Mouse (Mus musculus) testis, adult 2 months (tissue): ENCODE results near the gene Hcn2. TPM values are rescaled to one million over a fixed set of nuclear protein-coding genes. Genes with fewer than 3 reads are reported as not detected.

Experiments used
- H3K27ac ChIP-seq: fragments of 200-500 bp; 2 replicates; pipeline ENCODE4 v1.5.1; 2012; ENCODE audit warnings: low read depth, low read length; ENCODE audit not compliant: control insufficient read depth, insufficient read depth
- H3K27me3 ChIP-seq: fragments of 200-500 bp; 2 replicates; pipeline ENCODE4 v1.6.1; 2012; ENCODE audit warnings: mild to moderate bottlenecking, low read length, moderate library complexity; ENCODE audit not compliant: control insufficient read depth, insufficient read depth
- H3K36me3 ChIP-seq: fragments of 200-500 bp; 2 replicates; pipeline ENCODE4 v1.6.1; 2012; ENCODE audit warnings: mild to moderate bottlenecking, low read length; ENCODE audit not compliant: control insufficient read depth, insufficient read depth
- H3K4me1 ChIP-seq: fragments of 200-500 bp; 2 replicates; pipeline ENCODE4 v1.6.1; 2012; ENCODE audit warnings: low read length; ENCODE audit not compliant: control insufficient read depth, insufficient read depth
- H3K4me3 ChIP-seq: fragments of 200-500 bp; 2 replicates; pipeline ENCODE4 v1.5.1; 2012; ENCODE audit warnings: low read depth, mild to moderate bottlenecking, low read length, moderate library complexity, mixed read lengths; ENCODE audit not compliant: control insufficient read depth
- CTCF ChIP-seq: fragments of 200-500 bp; IDR thresholded peaks from 2 replicates; pipeline ENCODE4 v1.5.1; 2012; ENCODE audit warnings: low read depth, mild to moderate bottlenecking, inconsistent platforms, low read length, moderate library complexity; ENCODE audit not compliant: control insufficient read depth, insufficient read depth, insufficient replicate concordance
- POLR2A ChIP-seq: fragments of 200-500 bp; IDR thresholded peaks from 2 replicates; pipeline ENCODE4 v1.6.1; 2012; ENCODE audit warnings: low read depth, mild to moderate bottlenecking, inconsistent platforms, low read length, moderate library complexity; ENCODE audit not compliant: control insufficient read depth
- polyA plus RNA-seq: library from polyadenylated mRNA; depleted of rRNA; stranded (reverse); fragments of >200 nt; gene quantifications from 2 replicates; pipeline ENCODE4 v1.2.3, GENCODE M21; 2012

The Hcn2 gene
- polyA plus RNA-seq, 1 experiment: 0.69 TPM

GRCm38 (mm10) chr10:79688720-79689119 is 27.7 kb upstream of the Hcn2 start, which contains the start of gene Gzmm:
TSS of gene Gzmm (plus strand) at chr10:79689020.
- H3K36me3 ChIP-seq: no peaks in the 10 kb centered on the region; the same call in 1 of the 2 replicates
- no peak within 1 kb of the TSS for H3K4me3 ChIP-seq
- no peak within 1 kb of the TSS for H3K27ac ChIP-seq
- no peaks in the 10 kb centered on the region for H3K4me1 ChIP-seq
- TF ChIP-seq POLR2A (no peak), CTCF (no peak)
- H3K27me3 ChIP-seq: no peaks in the 10 kb centered on the region

GRCm38 (mm10) chr10:79689178-79689577 is 27.3 kb upstream of the Hcn2 start:
- Histone ChIP-seq H3K4me3 (no peak overlapping the region), H3K27me3 (no peaks in the 10 kb centered on the region), H3K4me1 (no peaks in the 10 kb centered on the region), H3K27ac (no peak overlapping the region), H3K36me3 (no peaks in the 10 kb centered on the region; the same call in 1 of the 2 replicates)
- TF ChIP-seq CTCF (no peak), POLR2A (no peak)

GRCm38 (mm10) chr10:79691986-79692548 is 24.4 kb upstream of the Hcn2 start:
- Histone ChIP-seq H3K4me1 (peaks cover 3% of the 10 kb centered on the region; the same call in 1 of the 2 replicates), H3K27ac (no peak overlapping the region), H3K36me3 (no peaks in the 10 kb centered on the region; the same call in 1 of the 2 replicates), H3K27me3 (no peaks in the 10 kb centered on the region), H3K4me3 (no peak overlapping the region)
- TF ChIP-seq CTCF (peak; percentile 12; the same call in 1 of the 2 replicates), POLR2A (no peak)

GRCm38 (mm10) chr10:79693580-79694378 is 22.7 kb upstream of the Hcn2 start:
- Histone ChIP-seq H3K27ac (no peak overlapping the region), H3K36me3 (no peaks in the 10 kb centered on the region), H3K4me3 (no peak overlapping the region), H3K27me3 (no peaks in the 10 kb centered on the region), H3K4me1 (peaks cover 3% of the 10 kb centered on the region; the same call in 1 of the 2 replicates)
- TF ChIP-seq POLR2A: no peak
- TF ChIP-seq CTCF: no peak

- Histone ChIP-seq H3K27ac (no peak overlapping the region), H3K36me3 (no peaks in the 10 kb centered on the region), H3K27me3 (no peaks in the 10 kb centered on the region), H3K4me3 (no peak overlapping the region), H3K4me1 (peaks cover 3% of the 10 kb centered on the region; the same call in 1 of the 2 replicates)
- TF ChIP-seq POLR2A (no peak), CTCF (no peak)
Measured at GRCm38 (mm10) chr10:79694379-79694655, 22.1 kb upstream of the Hcn2 start.

- H3K4me3 ChIP-seq: no peak overlapping the region
- TF ChIP-seq POLR2A (no peak), CTCF (peak; percentile 79; the same call in 1 of the 2 replicates)
- no peaks in the 10 kb centered on the region for H3K27me3 ChIP-seq
- no peaks in the 10 kb centered on the region for H3K36me3 ChIP-seq
- H3K27ac ChIP-seq: no peak overlapping the region
- peaks cover 3% of the 10 kb centered on the region; the same call in 1 of the 2 replicates for H3K4me1 ChIP-seq
Measured at GRCm38 (mm10) chr10:79695231-79696128, 21.0 kb upstream of the Hcn2 start.

GRCm38 (mm10) chr10:79696129-79696651 is 20.2 kb upstream of the Hcn2 start:
- Histone ChIP-seq H3K4me1 (peaks cover 10% of the 10 kb centered on the region), H3K27me3 (no peaks in the 10 kb centered on the region), H3K36me3 (no peaks in the 10 kb centered on the region), H3K4me3 (no peak overlapping the region), H3K27ac (no peak overlapping the region)
- TF ChIP-seq CTCF: no peak
- TF ChIP-seq POLR2A: no peak
